Mouse (Mus musculus) lung, postnatal 0 days (tissue): ENCODE results near the gene Gatad1.
"Not testable (repeated sequence)": the region's sequence is repeated elsewhere in the genome, so short reads cannot be mapped to it uniquely, and the experiment has no call there.

ENCODE experiments used
- CTCF ChIP-seq: IDR thresholded peaks from 2 replicates; pipeline ENCODE4 v1.5.1; 2016; ENCODE audit warnings: antibody characterized with exemption, mild to moderate bottlenecking
- EP300 ChIP-seq: IDR thresholded peaks from 2 replicates; pipeline ENCODE4 v1.6.1; 2016; ENCODE audit warnings: antibody characterized with exemption, mild to moderate bottlenecking, control low read depth

DNA sequence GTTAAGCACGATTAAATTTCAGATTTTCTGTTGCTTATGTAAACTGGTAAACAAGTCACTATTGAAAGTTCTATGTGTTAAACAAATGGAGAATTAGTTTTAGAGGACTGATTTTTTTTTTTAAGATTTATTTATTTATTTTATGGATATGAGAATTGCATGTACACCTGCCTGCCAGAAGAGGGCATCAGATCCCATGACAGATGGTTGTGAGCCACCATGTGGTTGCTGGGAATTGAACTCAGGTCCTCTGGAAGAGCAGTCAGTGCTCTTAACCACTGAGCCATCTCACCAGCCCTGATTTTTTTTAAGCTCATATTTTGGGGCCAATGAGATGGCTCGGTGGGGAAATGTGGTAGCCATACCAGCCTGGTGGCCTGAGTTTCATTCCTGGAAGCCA, 45.1 kb downstream of the Gatad1 start:
- not testable (repeated sequence) for TF ChIP-seq CTCF, EP300
